Mouse (Mus musculus): ENCODE data around the gene Zfhx2. TPM values are rescaled to one million over a fixed set of nuclear protein-coding genes. Genes with fewer than 3 reads are reported as not detected.
"Not testable (repeated sequence)": the region's sequence is repeated elsewhere in the genome, so short reads cannot be mapped to it uniquely, and the experiment has no call there.

Zfhx2 gene
- polyA plus RNA-seq, 1 experiment from 2014 or later = 21.5 TPM

DNA sequence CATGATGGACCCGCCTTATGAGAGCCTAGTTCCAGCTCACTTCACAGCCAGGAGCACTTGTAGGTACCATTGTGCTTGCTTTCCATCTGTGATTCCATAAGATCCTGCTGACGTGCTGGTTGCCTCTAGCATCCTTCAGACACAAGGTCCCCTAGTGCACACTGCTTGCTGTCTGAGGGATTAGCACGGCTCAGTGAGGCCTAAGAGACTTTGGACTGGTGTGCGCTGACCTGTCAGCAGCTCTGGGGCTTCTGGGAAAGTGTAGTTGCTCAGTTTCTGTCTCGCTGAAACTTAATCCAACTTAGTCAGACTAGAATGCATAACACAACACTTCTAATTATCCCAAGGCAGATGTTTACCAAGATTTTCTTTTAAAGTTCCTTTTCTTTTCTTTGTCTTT, 32.2 kb downstream of the Zfhx2 start:
- Histone ChIP-seq H3K4me1 (replicated peaks; ENCODE audit: control insufficient read depth, insufficient read depth, low read length) (peaks cover 26% of the 10 kb centered on the region), H3K9me3 (ENCODE audit: control insufficient read depth, low read length) (no peaks in the 10 kb centered on the region), H3K4me2 (replicated peaks) (no peak overlapping the region), H3K36me3 (replicated peaks; ENCODE audit: control insufficient read depth, insufficient read depth) (peaks cover 36% of the 10 kb centered on the region), H3K27ac (0 out of 2 replicates have a peak overlapping the region, but pooled peaks have one; percentile 36), H3K27me3 (ENCODE audit: control insufficient read depth, insufficient read depth, low read length) (no peaks in the 10 kb centered on the region), H3K4me3 (replicated peaks; ENCODE audit: low read length) (no peak overlapping the region), H3K9ac (no peak overlapping the region)
- DNase-seq (ENCODE audit: low spot score) (no peak), ATAC-seq (ENCODE audit: low FRiP score) (no peak)
- 58% methylated on average over 5 of the region's 5 CpGs for WGBS

DNA sequence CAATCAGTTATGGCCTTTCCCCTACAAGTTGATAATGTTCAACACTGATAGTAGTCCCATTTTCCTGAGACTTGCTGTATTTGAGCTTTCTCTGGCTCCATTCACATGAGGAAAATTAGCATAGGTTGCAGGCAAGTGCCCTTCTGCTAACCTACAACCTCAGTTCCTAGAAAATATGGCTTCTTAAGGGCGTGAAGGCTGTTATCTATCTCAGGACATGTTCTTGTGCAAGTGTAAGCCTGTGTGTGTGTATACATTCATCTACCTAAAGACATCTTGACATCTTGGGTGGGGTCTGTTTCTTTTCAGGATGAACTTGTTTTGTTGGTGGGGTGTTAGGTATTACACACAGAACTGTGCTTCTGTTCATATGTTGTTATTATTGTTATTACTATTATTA, 33.1 kb downstream of the Zfhx2 start:
- Histone ChIP-seq H3K27me3 (ENCODE audit: control insufficient read depth, insufficient read depth, low read length) (no peaks in the 10 kb centered on the region), H3K4me1 (replicated peaks; ENCODE audit: control insufficient read depth, insufficient read depth, low read length) (peaks cover 33% of the 10 kb centered on the region), H3K9me3 (ENCODE audit: control insufficient read depth, low read length) (no peaks in the 10 kb centered on the region), H3K4me2 (replicated peaks) (peak overlapping the region; percentile 54), H3K4me3 (replicated peaks; ENCODE audit: low read length) (no peak overlapping the region), H3K9ac (no peak overlapping the region), H3K27ac (no peak overlapping the region), H3K36me3 (replicated peaks; ENCODE audit: control insufficient read depth, insufficient read depth) (peaks cover 27% of the 10 kb centered on the region)
- 92% methylated on average over 1 of the region's 1 CpGs for WGBS
- ATAC-seq (ENCODE audit: low FRiP score) (no peak), DNase-seq (ENCODE audit: low spot score) (no peak)

GRCm38 (mm10) chr14:55055167-55055834, 36.8 kb downstream of the Zfhx2 start:
- Histone ChIP-seq H3K4me1 (replicated peaks; ENCODE audit: control insufficient read depth, insufficient read depth, low read length) (peaks cover 29% of the 10 kb centered on the region), H3K9ac (peak overlapping the region; percentile 57; the same call in 1 of the 2 replicates), H3K4me2 (replicated peaks) (peak overlapping the region; percentile 54)

DNA sequence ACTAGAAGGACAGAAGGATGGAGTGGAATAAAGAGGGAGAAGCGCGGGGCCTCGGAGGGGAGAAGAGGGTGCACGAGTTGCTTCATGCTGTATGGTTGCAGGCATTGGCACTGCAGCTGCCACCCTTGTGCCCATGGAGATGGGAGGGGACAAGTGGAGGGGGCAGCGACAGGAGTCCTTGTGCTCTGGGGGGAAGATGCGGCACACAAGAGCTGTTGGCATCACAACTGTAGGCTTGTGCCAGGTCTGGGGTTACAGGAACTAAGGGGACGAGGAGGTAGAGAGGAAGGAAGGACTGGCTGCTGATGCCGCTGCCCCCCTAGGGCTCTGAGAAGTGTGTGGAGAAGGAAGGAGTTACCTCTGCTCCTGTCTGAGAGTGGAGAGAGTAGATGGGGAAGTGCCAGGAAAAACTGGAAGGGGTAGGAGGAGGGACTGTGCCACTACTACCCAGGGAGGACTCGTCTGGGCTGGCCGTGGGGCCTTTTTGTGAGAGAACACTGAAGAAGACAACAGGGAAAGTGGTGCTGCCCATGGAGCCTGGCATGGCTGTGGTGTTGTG, 37.9 kb downstream of the Zfhx2 start:
- Histone ChIP-seq H3K27ac (peak overlapping the region; percentile 96), H3K4me2 (replicated peaks) (peak overlapping the region; percentile 54), H3K9me3 (ENCODE audit: control insufficient read depth, low read length) (no peaks in the 10 kb centered on the region), H3K27me3 (ENCODE audit: control insufficient read depth, insufficient read depth, low read length) (no peaks in the 10 kb centered on the region), H3K4me3 (replicated peaks; ENCODE audit: low read length) (peak overlapping the region; percentile 33), H3K9ac (peak overlapping the region; percentile 57), H3K4me1 (replicated peaks; ENCODE audit: control insufficient read depth, insufficient read depth, low read length) (peaks cover 29% of the 10 kb centered on the region), H3K36me3 (replicated peaks; ENCODE audit: control insufficient read depth, insufficient read depth) (peaks cover 3% of the 10 kb centered on the region; the same call in 1 of the 2 replicates)
- DNase-seq (ENCODE audit: low spot score) (no peak), ATAC-seq (ENCODE audit: low FRiP score) (peak; percentile 45)
- 58% methylated on average over 10 of the region's 10 CpGs for WGBS

More at GRCm38 (mm10) chr14:55055167-55055834, 36.8 kb downstream of the Zfhx2 start:
- H3K27me3 ChIP-seq (ENCODE audit: control insufficient read depth, insufficient read depth, low read length) = no peaks in the 10 kb centered on the region
- H3K9me3 ChIP-seq (ENCODE audit: control insufficient read depth, low read length) = no peaks in the 10 kb centered on the region
- peaks cover 3% of the 10 kb centered on the region for H3K36me3 ChIP-seq (replicated peaks; ENCODE audit: control insufficient read depth, insufficient read depth)
- DNase-seq (ENCODE audit: low spot score) (peak; percentile 83), ATAC-seq (ENCODE audit: low FRiP score) (peak; percentile 63)
- peak overlapping the region; percentile 96 for H3K27ac ChIP-seq
- WGBS = 61% methylated on average over 11 of the region's 11 CpGs
- peak overlapping the region; percentile 33 for H3K4me3 ChIP-seq (replicated peaks; ENCODE audit: low read length)

GRCm38 (mm10) chr14:55053708-55054190, 38.4 kb downstream of the Zfhx2 start:
- H3K4me2 ChIP-seq (replicated peaks) = peak overlapping the region; percentile 54
- H3K27ac ChIP-seq = peak overlapping the region; percentile 96
- H3K4me3 ChIP-seq (replicated peaks; ENCODE audit: low read length) = peak overlapping the region; percentile 33
- 0 out of 2 replicates have a peak, but pooled peaks cover 3% of the 10 kb centered on the region for H3K36me3 ChIP-seq (replicated peaks; ENCODE audit: control insufficient read depth, insufficient read depth)
- H3K9me3 ChIP-seq (ENCODE audit: control insufficient read depth, low read length) = no peaks in the 10 kb centered on the region
- WGBS = 56% methylated on average over 17 of the region's 17 CpGs
- H3K27me3 ChIP-seq (ENCODE audit: control insufficient read depth, insufficient read depth, low read length) = no peaks in the 10 kb centered on the region
- peaks cover 29% of the 10 kb centered on the region for H3K4me1 ChIP-seq (replicated peaks; ENCODE audit: control insufficient read depth, insufficient read depth, low read length)
- peak; percentile 77 for DNase-seq (ENCODE audit: low spot score)
- H3K9ac ChIP-seq = peak overlapping the region; percentile 57
- peak; percentile 82 for ATAC-seq (ENCODE audit: low FRiP score)

- 0 out of 2 replicates have a peak, but pooled peaks cover 3% of the 10 kb centered on the region for H3K36me3 ChIP-seq (replicated peaks; ENCODE audit: control insufficient read depth, insufficient read depth)
These were observed 39.1 kb downstream of the Zfhx2 start for GRCm38 (mm10) chr14:55053050-55053449.

GRCm38 (mm10) chr14:55052496-55052895, 39.6 kb downstream of the Zfhx2 start:
- Histone ChIP-seq H3K27ac (peak overlapping the region; percentile 96), H3K4me1 (replicated peaks; ENCODE audit: control insufficient read depth, insufficient read depth, low read length) (peaks cover 27% of the 10 kb centered on the region), H3K27me3 (ENCODE audit: control insufficient read depth, insufficient read depth, low read length) (no peaks in the 10 kb centered on the region), H3K4me2 (replicated peaks) (peak overlapping the region; percentile 54), H3K9me3 (ENCODE audit: control insufficient read depth, low read length) (no peaks in the 10 kb centered on the region), H3K36me3 (replicated peaks; ENCODE audit: control insufficient read depth, insufficient read depth) (no peaks in the 10 kb centered on the region), H3K4me3 (replicated peaks; ENCODE audit: low read length) (no peak overlapping the region), H3K9ac (no peak overlapping the region)
- peak; percentile 84 for DNase-seq (ENCODE audit: low spot score)
- ATAC-seq (ENCODE audit: low FRiP score) = peak; percentile 55
- 35% methylated on average over 9 of the region's 9 CpGs for WGBS

More at GRCm38 (mm10) chr14:55053050-55053449, 39.1 kb downstream of the Zfhx2 start:
- H3K4me1 ChIP-seq (replicated peaks; ENCODE audit: control insufficient read depth, insufficient read depth, low read length) = peaks cover 29% of the 10 kb centered on the region
- H3K4me2 ChIP-seq (replicated peaks) = peak overlapping the region; percentile 54
- H3K9ac ChIP-seq = no peak overlapping the region
- 0 out of 2 replicates have a peak overlapping the region, but pooled peaks have one; percentile 33 for H3K4me3 ChIP-seq (replicated peaks; ENCODE audit: low read length)
- peak overlapping the region; percentile 96 for H3K27ac ChIP-seq
- H3K9me3 ChIP-seq (ENCODE audit: control insufficient read depth, low read length) = no peaks in the 10 kb centered on the region
- 47% methylated on average over 4 of the region's 4 CpGs for WGBS
- no peak for DNase-seq (ENCODE audit: low spot score)
- ATAC-seq (ENCODE audit: low FRiP score) = no peak
- H3K27me3 ChIP-seq (ENCODE audit: control insufficient read depth, insufficient read depth, low read length) = no peaks in the 10 kb centered on the region

DNA sequence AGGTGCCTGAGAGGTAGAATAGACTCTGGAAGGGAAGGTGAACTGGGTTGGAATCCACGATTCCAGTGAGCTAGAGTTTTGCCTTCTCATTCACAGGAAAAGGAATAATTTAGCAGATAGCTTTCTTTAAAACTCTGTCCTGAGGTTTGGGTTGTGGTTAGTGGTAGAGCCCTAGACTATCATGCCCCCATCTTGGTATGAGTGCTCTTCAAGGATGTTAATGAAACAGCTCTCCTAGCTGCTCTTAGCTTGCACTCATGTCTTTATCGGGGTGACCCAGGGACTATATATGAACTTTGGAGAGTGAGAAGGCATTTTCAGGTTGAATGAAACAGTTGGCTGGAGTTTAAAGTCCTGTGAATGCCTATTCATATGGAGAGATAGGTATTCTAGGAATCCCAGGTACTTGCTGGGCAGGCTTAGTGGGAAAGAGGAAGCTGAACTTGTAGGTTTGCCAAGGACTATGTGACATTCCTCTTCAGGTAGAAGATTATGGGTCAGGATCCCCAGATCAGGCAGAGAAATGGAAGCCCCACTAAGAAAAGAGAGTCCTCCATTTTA, 44.1 kb downstream of the Zfhx2 start:
- Histone ChIP-seq H3K9me3 (ENCODE audit: control insufficient read depth, low read length) (no peaks in the 10 kb centered on the region), H3K27me3 (ENCODE audit: control insufficient read depth, insufficient read depth, low read length) (no peaks in the 10 kb centered on the region), H3K4me1 (replicated peaks; ENCODE audit: control insufficient read depth, insufficient read depth, low read length) (peaks cover 7% of the 10 kb centered on the region; the same call in 1 of the 2 replicates), H3K4me3 (replicated peaks; ENCODE audit: low read length) (no peak overlapping the region), H3K27ac (no peak overlapping the region), H3K9ac (no peak overlapping the region), H3K4me2 (replicated peaks) (no peak overlapping the region), H3K36me3 (replicated peaks; ENCODE audit: control insufficient read depth, insufficient read depth) (no peaks in the 10 kb centered on the region)
- DNase-seq (ENCODE audit: low spot score) (no peak), ATAC-seq (ENCODE audit: low FRiP score) (no peak)
- WGBS = 84% methylated on average over 2 of the region's 2 CpGs

- ATAC-seq (ENCODE audit: low FRiP score); H3K36me3 ChIP-seq (replicated peaks; ENCODE audit: control insufficient read depth, insufficient read depth); DNase-seq (ENCODE audit: low spot score); H3K9me3 ChIP-seq (ENCODE audit: control insufficient read depth, low read length); H3K4me1 ChIP-seq (replicated peaks; ENCODE audit: control insufficient read depth, insufficient read depth, low read length); H3K27ac ChIP-seq; H3K4me3 ChIP-seq (replicated peaks; ENCODE audit: low read length); H3K27me3 ChIP-seq (ENCODE audit: control insufficient read depth, insufficient read depth, low read length); H3K9ac ChIP-seq; H3K4me2 ChIP-seq (replicated peaks): not testable (repeated sequence)
- 83% methylated on average over 1 of the region's 2 CpGs for WGBS
These were observed 48.4 kb downstream of the Zfhx2 start for GRCm38 (mm10) chr14:55043694-55044093.
